Mouse (Mus musculus): ENCODE measurements around the gene Ptcra. TPM values are rescaled to one million over a fixed set of nuclear protein-coding genes. Genes with fewer than 3 reads are reported as not detected.

Ptcra gene
- total and polyA plus RNA-seq, 2 experiments from 2014 or later: 0.20 TPM; not detected in 1

DNA sequence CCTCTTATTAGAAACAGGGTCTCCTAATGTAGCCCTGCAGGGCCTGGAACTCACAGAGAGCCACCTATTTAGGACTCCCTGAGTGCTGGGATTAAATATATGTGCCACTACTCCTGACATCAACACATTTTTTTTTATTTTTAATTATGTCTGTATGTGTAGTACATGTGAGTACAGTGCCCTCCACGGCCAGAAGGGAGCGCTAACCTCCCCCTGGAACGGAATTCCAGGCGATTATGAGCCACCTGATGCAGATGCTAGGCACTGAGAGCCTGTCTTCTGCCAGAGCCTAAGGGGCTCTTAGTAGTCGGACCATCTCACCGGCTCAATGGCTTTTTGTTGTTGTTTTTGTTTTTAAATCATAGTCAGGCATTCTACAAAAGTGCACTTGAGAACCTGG, 35.5 kb downstream of the Ptcra start:
- H3K36me3 ChIP-seq (ENCODE audit: insufficient read depth, low read length): peaks cover 13% of the 10 kb centered on the region
- no peaks in the 10 kb centered on the region for H3K27me3 ChIP-seq (ENCODE audit: insufficient read depth, low read length)
- H3K4me2 ChIP-seq (ENCODE audit: low read depth, low read length, poor library complexity, severe bottlenecking): no peak overlapping the region
- 38% methylated on average over 6 of the region's 6 CpGs for WGBS
- no peak for DNase-seq (ENCODE audit: low spot score)
- no peak overlapping the region for H3K27ac ChIP-seq (ENCODE audit: low read depth, low read length)
- H3K4me3 ChIP-seq (ENCODE audit: low read depth, low read length): no peak overlapping the region
- peak; percentile 42 for TF ChIP-seq CTCF (IDR thresholded peaks at IDR 0.05)
- ATAC-seq (ENCODE audit: low FRiP score): no peak
- no peaks in the 10 kb centered on the region for H3K4me1 ChIP-seq (ENCODE audit: insufficient read depth, low read length)
- no peak overlapping the region for H3K9ac ChIP-seq (replicated peaks; ENCODE audit: low read length, poor library complexity, severe bottlenecking)
- no peaks in the 10 kb centered on the region for H3K9me3 ChIP-seq (ENCODE audit: low read length)

DNA sequence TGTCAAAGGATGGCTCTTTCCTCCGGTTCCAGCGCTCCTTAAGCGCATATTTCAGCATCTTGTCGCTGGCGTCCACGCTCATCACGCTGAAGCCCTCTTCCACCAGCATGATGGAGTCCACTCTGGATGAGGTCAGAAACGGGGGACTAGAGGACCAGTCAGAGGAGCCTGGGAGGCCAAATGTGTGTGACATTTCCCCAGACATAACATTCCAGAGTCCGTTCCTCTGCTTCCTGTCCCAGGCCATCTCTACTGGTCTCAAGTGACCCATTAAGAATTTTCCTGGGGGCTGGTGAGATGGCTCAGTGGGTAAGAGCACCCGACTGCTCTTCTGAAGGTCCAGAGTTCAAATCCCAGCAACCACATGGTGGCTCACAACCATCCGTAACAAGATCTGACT, 36.2 kb downstream of the Ptcra start:
- Histone ChIP-seq H3K36me3 (ENCODE audit: insufficient read depth, low read length) (peaks cover 13% of the 10 kb centered on the region), H3K9ac (replicated peaks; ENCODE audit: low read length, poor library complexity, severe bottlenecking) (no peak overlapping the region), H3K4me2 (ENCODE audit: low read depth, low read length, poor library complexity, severe bottlenecking) (no peak overlapping the region), H3K27ac (ENCODE audit: low read depth, low read length) (no peak overlapping the region), H3K9me3 (ENCODE audit: low read length) (no peaks in the 10 kb centered on the region), H3K4me1 (ENCODE audit: insufficient read depth, low read length) (no peaks in the 10 kb centered on the region), H3K4me3 (ENCODE audit: low read depth, low read length) (no peak overlapping the region), H3K27me3 (ENCODE audit: insufficient read depth, low read length) (no peaks in the 10 kb centered on the region)
- no peak for DNase-seq (ENCODE audit: low spot score)
- TF ChIP-seq CTCF (IDR thresholded peaks at IDR 0.05): no peak
- ATAC-seq (ENCODE audit: low FRiP score): no peak
- WGBS: 91% methylated on average over 11 of the region's 11 CpGs

DNA sequence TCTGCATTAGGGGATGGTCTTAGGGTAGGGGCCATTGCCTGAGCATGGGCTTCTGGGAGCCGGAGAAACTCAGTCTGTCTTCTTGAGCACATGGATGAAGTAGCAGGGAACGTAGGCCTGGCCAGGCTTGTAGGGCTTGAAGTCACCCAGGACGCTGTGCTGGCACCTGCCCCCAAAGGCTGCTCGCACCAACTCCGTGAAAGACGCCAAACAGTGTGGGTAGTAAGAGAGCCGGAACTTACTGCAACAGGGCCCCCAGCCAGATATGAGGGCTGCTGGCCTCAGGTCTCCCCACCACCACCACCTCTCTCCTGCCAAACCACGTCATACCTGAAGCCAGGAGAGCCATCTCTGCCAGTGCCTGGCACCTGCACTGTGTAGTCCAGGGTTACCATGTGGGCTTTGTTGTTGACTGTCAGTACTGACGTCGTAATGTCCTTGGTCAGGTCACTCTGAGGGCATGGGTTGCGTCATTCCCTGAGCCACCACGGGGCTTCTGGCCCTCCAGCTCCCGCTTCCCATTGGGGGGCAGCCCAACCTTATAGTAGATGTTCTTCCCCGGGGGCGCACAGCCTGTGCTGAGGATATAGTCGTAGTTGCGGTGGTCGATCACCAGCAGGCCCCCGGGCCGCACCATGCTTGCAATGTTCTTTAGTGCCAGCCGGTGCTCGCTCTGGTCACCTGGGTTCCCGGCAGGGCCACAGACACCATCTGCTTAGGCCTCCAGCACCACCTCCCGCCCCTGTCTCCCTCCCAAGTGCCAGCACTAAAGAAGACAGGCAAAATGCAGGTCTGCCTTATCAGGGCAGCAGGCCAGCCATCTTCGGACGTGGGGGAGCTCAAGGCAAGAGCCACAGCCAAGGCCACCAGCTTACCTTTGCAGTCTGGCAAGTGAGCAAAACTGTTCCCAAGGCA, 37.5 kb downstream of the Ptcra start:
- no peak for TF ChIP-seq CTCF (IDR thresholded peaks at IDR 0.05)
- 94% methylated on average over 26 of the region's 26 CpGs for WGBS
- H3K4me1 ChIP-seq (ENCODE audit: insufficient read depth, low read length): no peaks in the 10 kb centered on the region

DNA sequence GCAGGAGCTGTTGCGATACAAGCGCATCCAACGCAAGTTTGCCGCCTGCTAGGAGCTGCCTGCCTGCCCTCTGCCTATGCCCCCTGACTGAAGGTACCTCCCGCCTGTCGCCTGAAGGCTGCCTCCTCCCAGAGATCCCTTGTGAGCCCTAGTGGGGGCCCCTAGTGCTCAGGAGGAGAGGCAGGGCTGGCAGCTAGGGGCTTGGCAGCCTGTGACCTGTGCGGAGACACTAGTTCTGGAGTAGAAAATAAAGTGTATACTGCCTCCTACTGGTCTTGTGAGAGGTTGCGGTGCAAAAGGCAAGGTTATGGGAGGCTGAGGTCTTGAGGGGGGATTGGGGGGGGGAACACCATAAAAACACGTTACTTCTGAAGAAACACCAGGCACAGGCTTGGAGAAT, 38.2 kb downstream of the Ptcra start:
- no peak overlapping the region for H3K27ac ChIP-seq (ENCODE audit: low read depth, low read length)
- peak; percentile 65 for TF ChIP-seq CTCF (IDR thresholded peaks at IDR 0.05)
- peak; percentile 27; the same call in 1 of the 2 replicates for ATAC-seq (ENCODE audit: low FRiP score)
- no peak overlapping the region for H3K4me2 ChIP-seq (ENCODE audit: low read depth, low read length, poor library complexity, severe bottlenecking)
- H3K27me3 ChIP-seq (ENCODE audit: insufficient read depth, low read length): no peaks in the 10 kb centered on the region
- H3K9ac ChIP-seq (replicated peaks; ENCODE audit: low read length, poor library complexity, severe bottlenecking): no peak overlapping the region
- no peaks in the 10 kb centered on the region for H3K4me1 ChIP-seq (ENCODE audit: insufficient read depth, low read length)
- no peak overlapping the region for H3K4me3 ChIP-seq (ENCODE audit: low read depth, low read length)
- DNase-seq (ENCODE audit: low spot score): peak; percentile 55
- 52% methylated on average over 9 of the region's 9 CpGs for WGBS
- H3K9me3 ChIP-seq (ENCODE audit: low read length): no peaks in the 10 kb centered on the region
- H3K36me3 ChIP-seq (ENCODE audit: insufficient read depth, low read length): peaks cover 25% of the 10 kb centered on the region

More for the DNA sequence above, 37.5 kb downstream of the Ptcra start:
- DNase-seq (ENCODE audit: low spot score) (no peak), ATAC-seq (ENCODE audit: low FRiP score) (no peak)
- Histone ChIP-seq H3K4me3 (ENCODE audit: low read depth, low read length) (no peak overlapping the region), H3K36me3 (ENCODE audit: insufficient read depth, low read length) (peaks cover 21% of the 10 kb centered on the region), H3K9ac (replicated peaks; ENCODE audit: low read length, poor library complexity, severe bottlenecking) (no peak overlapping the region), H3K27me3 (ENCODE audit: insufficient read depth, low read length) (no peaks in the 10 kb centered on the region), H3K4me2 (ENCODE audit: low read depth, low read length, poor library complexity, severe bottlenecking) (no peak overlapping the region), H3K27ac (ENCODE audit: low read depth, low read length) (no peak overlapping the region), H3K9me3 (ENCODE audit: low read length) (no peaks in the 10 kb centered on the region)

DNA sequence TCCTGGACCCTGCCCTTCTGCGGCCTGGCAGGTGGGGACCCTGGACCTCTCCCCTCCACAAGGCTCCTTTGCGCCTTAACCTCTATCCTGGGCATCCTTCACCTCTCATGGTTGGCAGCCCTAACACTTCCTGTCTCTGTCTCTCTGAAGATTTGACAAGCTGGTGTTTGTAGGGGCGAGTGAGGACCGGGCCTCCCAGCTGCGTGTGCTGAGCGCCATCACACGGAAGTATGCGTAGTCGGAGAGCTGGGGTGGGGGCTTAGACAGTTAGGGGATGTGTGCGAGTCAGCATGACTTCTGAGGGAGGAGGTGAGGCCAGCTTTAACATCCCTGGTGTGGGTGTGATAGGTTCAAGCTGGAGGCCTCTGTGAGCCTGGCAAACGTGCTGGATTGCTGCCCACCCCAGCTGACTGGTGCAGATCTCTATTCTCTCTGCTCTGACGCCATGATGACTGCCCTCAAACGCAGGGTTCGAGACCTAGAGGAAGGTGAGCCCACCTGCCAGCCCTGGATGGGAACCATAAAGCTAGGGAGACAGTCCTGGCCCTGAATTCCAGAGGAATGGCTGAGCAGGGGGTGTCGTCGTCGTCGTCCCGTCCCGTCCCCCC, 38.9 kb downstream of the Ptcra start:
- peaks cover 26% of the 10 kb centered on the region for H3K36me3 ChIP-seq (ENCODE audit: insufficient read depth, low read length)
- H3K27me3 ChIP-seq (ENCODE audit: insufficient read depth, low read length): no peaks in the 10 kb centered on the region
- H3K4me1 ChIP-seq (ENCODE audit: insufficient read depth, low read length): no peaks in the 10 kb centered on the region
- DNase-seq (ENCODE audit: low spot score): no peak
- H3K27ac ChIP-seq (ENCODE audit: low read depth, low read length): no peak overlapping the region
- no peaks in the 10 kb centered on the region for H3K9me3 ChIP-seq (ENCODE audit: low read length)
- no peak overlapping the region for H3K4me2 ChIP-seq (ENCODE audit: low read depth, low read length, poor library complexity, severe bottlenecking)
- H3K9ac ChIP-seq (replicated peaks; ENCODE audit: low read length, poor library complexity, severe bottlenecking): no peak overlapping the region
- no peak for ATAC-seq (ENCODE audit: low FRiP score)
- TF ChIP-seq CTCF (IDR thresholded peaks at IDR 0.05): no peak
- H3K4me3 ChIP-seq (ENCODE audit: low read depth, low read length): no peak overlapping the region
- 83% methylated on average over 19 of the region's 20 CpGs for WGBS

DNA sequence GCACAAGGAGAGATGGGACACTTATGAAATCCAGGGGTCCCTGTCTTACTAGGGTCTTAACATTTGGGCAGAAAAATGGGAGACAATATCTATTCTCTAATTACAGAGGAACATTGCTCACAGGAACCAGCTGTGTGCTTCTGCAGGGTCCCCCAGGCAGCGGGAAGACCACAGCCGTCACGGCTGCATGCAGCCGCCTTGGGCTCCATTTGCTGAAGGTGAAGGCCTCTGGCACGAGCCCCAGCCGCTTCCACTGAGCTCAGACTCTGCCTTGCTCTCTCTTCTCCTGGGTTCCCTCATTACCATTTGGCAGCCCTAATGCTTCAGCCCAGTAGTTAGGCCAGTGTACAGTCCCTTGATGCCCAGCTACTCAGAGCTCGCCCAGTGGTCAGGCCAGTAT, 42.4 kb downstream of the Ptcra start:
- WGBS: 91% methylated on average over 7 of the region's 7 CpGs
- ATAC-seq (ENCODE audit: low FRiP score): no peak
- no peak overlapping the region for H3K27ac ChIP-seq (ENCODE audit: low read depth, low read length)
- no peaks in the 10 kb centered on the region for H3K4me1 ChIP-seq (ENCODE audit: insufficient read depth, low read length)
- H3K36me3 ChIP-seq (ENCODE audit: insufficient read depth, low read length): peaks cover 33% of the 10 kb centered on the region
- no peaks in the 10 kb centered on the region for H3K27me3 ChIP-seq (ENCODE audit: insufficient read depth, low read length)
- no peak overlapping the region for H3K4me2 ChIP-seq (ENCODE audit: low read depth, low read length, poor library complexity, severe bottlenecking)
- H3K9me3 ChIP-seq (ENCODE audit: low read length): no peaks in the 10 kb centered on the region
- H3K4me3 ChIP-seq (ENCODE audit: low read depth, low read length): no peak overlapping the region
- no peak for DNase-seq (ENCODE audit: low spot score)
- TF ChIP-seq CTCF (IDR thresholded peaks at IDR 0.05): no peak
- H3K9ac ChIP-seq (replicated peaks; ENCODE audit: low read length, poor library complexity, severe bottlenecking): no peak overlapping the region
